Mouse (Mus musculus): Measurements from ENCODE around the gene Agbl4. TPM values are rescaled to one million over a fixed set of nuclear protein-coding genes. Genes with fewer than 3 reads are reported as not detected.

The Agbl4 gene
- polyA plus RNA-seq, 1 experiment from 2014 or later: 0.24 TPM

DNA sequence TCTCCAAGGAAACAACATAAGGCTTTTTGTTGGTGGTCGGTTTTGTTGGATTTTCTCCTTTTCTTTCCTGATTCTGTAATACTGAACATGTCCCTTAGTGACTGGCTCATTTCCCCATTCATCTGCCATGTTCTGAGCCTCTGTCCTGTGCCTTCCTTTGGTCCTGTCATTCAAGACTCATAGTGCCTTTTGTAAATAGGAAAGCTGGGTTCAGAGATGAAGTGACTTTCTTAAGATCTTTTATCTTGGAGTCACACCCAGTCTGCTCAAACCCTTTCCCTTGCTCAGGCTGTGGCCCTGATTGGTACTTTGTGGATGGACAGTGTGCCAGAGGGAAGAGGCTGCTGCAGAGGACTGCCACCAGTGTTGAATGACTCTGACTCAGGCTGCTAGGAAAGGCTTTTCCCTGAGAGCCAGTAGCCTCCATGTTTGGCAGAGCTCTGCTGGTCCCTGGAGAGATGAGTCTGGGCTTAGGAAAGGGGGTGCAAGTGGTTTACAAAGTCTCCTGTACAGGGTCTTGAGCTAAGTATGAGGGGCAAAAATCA, 1047.2 kb downstream of the Agbl4 start:
- H3K27ac ChIP-seq (replicated peaks): no peak overlapping the region
- WGBS: 60% methylated on average over 1 of the region's 1 CpGs
- H3K4me3 ChIP-seq: no peak overlapping the region
- peaks cover 3% of the 10 kb centered on the region; the same call in 1 of the 2 replicates for H3K27me3 ChIP-seq (replicated peaks; ENCODE audit: low read depth, poor library complexity, severe bottlenecking)
- H3K36me3 ChIP-seq (replicated peaks): peaks cover 75% of the 10 kb centered on the region
- H3K9me3 ChIP-seq: no peaks in the 10 kb centered on the region
- peaks cover 14% of the 10 kb centered on the region; the same call in 1 of the 2 replicates for H3K4me1 ChIP-seq
- no peak for DNase-seq (ENCODE audit: low spot score)

DNA sequence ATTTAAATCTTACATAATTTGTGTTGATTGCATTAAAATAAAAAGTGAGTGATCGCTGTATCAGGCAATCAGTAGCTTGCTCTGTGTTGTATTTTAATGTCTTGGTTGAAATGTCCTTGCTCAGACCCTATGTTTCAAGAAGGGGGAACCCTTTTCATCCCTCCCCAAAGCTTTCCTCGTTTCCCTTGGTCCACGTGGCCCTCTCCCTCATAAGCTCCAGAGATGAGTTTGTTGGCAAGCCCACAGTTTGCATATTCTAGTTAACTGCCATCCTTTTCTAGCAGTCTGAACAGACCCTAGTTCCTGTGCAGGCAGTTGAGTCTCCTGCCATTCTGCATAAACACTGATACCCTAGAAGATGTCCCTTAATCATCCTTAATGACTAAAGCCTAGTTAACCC, 1050.5 kb downstream of the Agbl4 start:
- WGBS: 89% methylated on average over 3 of the region's 3 CpGs
- Histone ChIP-seq H3K9me3 (no peaks in the 10 kb centered on the region), H3K4me3 (no peak overlapping the region), H3K27ac (replicated peaks) (no peak overlapping the region), H3K36me3 (replicated peaks) (peaks cover 77% of the 10 kb centered on the region), H3K27me3 (replicated peaks; ENCODE audit: low read depth, poor library complexity, severe bottlenecking) (no peaks in the 10 kb centered on the region; the same call in 1 of the 2 replicates), H3K4me1 (peaks cover 13% of the 10 kb centered on the region; the same call in 1 of the 2 replicates)
- DNase-seq (ENCODE audit: low spot score): no peak

DNA sequence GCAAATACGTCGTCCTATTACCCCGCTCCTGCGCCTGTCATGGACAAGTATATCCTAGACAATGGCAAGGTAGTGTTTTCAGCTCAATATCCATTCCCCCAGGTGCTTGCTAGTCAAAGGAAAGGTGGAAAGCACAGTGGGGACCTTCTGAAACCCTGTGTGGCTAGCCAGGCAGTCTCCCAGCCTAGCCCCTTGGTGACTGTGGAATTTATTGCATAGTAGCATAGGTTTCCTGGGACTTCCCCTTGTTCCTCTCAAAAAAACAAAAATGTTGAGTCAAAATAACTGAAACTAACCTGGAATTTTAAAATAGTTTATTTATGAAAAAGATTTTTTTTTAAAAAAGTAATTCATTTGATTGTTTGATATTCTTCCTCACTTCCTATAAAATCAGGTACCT, 1051.1 kb downstream of the Agbl4 start:
- Histone ChIP-seq H3K27ac (replicated peaks) (no peak overlapping the region), H3K27me3 (replicated peaks; ENCODE audit: low read depth, poor library complexity, severe bottlenecking) (no peaks in the 10 kb centered on the region; the same call in 1 of the 2 replicates), H3K36me3 (replicated peaks) (peaks cover 77% of the 10 kb centered on the region), H3K4me1 (peaks cover 9% of the 10 kb centered on the region; the same call in 1 of the 2 replicates), H3K9me3 (no peaks in the 10 kb centered on the region), H3K4me3 (no peak overlapping the region)
- WGBS: 95% methylated on average over 4 of the region's 4 CpGs
- no peak for DNase-seq (ENCODE audit: low spot score)

DNA sequence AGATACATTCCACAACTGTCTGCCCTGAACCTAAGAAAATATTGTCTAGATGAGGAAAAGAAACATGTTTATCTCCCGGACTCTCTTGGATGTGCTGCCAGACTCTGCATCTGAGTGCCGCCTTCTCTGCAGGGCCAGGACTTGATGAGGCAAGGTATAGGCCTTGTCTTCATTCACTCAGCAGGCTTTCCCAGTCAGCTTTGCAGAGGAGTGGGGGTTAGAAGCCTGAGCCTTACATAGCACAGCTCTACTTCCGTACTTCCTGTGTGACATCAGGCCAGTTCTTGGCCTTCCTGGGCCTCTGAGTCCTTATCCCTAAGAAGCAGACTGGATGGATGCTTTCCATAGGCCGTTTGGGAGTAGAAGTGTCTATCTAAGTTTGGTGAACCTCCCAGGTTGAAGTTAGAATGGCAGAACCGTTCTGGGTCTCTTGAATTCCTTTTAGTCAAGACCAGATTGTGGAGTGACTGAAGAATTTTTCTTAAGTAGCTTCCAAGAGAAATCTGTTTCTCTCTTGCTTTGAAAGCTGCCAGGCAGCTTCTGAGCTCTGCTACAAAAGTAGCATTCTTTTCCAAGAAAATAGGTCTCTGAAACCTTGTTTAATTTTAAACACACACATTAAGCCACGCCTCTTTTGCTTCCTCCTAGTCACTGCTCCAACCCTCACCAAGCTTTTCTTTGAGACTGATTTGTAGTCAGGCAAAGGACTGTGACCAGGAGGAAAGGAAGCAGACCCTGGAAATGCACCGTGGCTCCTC, 1052.2 kb downstream of the Agbl4 start:
- Histone ChIP-seq H3K27ac (replicated peaks) (no peak overlapping the region), H3K9me3 (no peaks in the 10 kb centered on the region), H3K27me3 (replicated peaks; ENCODE audit: low read depth, poor library complexity, severe bottlenecking) (no peaks in the 10 kb centered on the region; the same call in 1 of the 2 replicates), H3K4me3 (no peak overlapping the region), H3K36me3 (replicated peaks) (peaks cover 85% of the 10 kb centered on the region), H3K4me1 (0 out of 2 replicates have a peak, but pooled peaks cover 3% of the 10 kb centered on the region)
- DNase-seq (ENCODE audit: low spot score): no peak
- 76% methylated on average over 7 of the region's 7 CpGs for WGBS

DNA sequence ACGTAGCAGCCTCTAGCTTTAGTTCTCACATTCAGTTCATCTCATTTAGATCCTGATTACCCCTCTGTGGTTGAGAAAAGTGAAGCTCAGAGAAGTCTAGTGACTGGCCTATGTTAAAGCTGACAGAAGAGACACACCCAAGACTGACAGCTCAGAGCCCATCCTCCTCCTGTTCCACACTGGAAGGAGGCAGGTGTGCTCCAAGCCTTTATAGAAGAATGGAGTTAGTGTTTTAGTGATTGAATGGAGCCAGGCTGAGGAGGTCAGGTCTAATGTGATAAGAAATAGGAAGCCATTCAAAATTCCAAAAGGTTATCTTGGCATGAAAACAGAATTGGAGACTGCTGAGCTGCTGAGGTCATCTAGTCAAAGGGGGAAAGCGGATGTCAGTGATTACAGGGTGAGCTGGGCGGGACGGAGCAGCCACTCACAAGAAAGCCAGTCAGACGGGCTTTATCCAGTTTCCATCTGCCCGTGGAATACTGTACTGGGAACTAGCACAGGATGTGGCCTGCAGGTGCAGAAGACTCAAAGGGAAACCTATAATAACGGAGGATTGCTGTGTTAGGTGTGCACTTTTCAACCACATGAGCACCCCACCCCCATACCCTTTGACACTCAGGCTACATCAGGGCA, 1053.9 kb downstream of the Agbl4 start:
- WGBS: 77% methylated on average over 7 of the region's 7 CpGs
- Histone ChIP-seq H3K27me3 (replicated peaks; ENCODE audit: low read depth, poor library complexity, severe bottlenecking) (no peaks in the 10 kb centered on the region; the same call in 1 of the 2 replicates), H3K9me3 (no peaks in the 10 kb centered on the region), H3K27ac (replicated peaks) (no peak overlapping the region), H3K4me3 (no peak overlapping the region), H3K36me3 (replicated peaks) (peaks cover 88% of the 10 kb centered on the region), H3K4me1 (no peaks in the 10 kb centered on the region)
- DNase-seq (ENCODE audit: low spot score): no peak

DNA sequence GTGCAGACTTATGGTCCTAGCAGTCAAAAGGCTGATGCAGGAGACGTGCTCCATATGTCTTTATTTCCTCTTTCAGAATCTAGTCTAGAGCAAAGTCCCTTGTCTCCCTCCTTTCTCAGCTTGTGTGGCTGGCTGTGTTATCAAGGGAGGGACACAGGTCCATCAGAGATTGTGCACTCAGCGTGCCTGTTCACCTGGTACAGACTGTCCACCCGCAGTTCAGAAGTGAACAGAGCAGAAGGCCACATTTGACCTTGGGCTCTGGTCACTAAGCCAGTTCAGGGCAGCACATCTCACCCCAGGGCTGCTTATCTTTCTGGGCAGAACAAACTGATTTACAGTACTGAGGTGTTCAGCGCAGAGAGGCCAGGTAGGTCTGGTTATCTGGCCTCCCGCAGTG, 1054.7 kb downstream of the Agbl4 start:
- peaks cover 87% of the 10 kb centered on the region for H3K36me3 ChIP-seq (replicated peaks)
- no peak overlapping the region for H3K27ac ChIP-seq (replicated peaks)
- no peak overlapping the region for H3K4me3 ChIP-seq
- H3K27me3 ChIP-seq (replicated peaks; ENCODE audit: low read depth, poor library complexity, severe bottlenecking): no peaks in the 10 kb centered on the region
- WGBS: 89% methylated on average over 5 of the region's 5 CpGs
- DNase-seq (ENCODE audit: low spot score): no peak
- no peaks in the 10 kb centered on the region for H3K4me1 ChIP-seq
- H3K9me3 ChIP-seq: no peaks in the 10 kb centered on the region

DNA sequence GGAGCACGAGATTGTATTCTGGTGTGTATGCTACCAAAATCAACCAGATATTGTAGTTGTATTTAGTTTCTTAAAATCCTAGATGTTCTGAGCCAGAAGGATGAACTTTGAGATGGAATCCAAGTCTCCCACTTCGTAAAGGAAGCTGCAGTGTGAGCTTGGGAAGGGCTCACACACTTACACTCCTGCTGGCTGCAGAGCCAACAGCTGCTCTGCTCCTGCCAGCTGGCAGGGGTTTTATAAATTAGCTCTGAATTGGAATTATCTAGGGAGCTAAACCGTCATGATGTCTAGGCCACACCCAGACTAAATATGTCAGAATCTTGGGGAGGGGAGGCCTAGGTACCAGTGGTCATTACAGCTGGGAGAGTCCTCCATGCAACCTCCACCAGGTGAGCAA, 1055.8 kb downstream of the Agbl4 start:
- H3K4me1 ChIP-seq: no peaks in the 10 kb centered on the region
- no peak for DNase-seq (ENCODE audit: low spot score)
- WGBS: 88% methylated on average over 3 of the region's 3 CpGs
- no peaks in the 10 kb centered on the region for H3K9me3 ChIP-seq
- no peak overlapping the region for H3K4me3 ChIP-seq
- no peak overlapping the region for H3K27ac ChIP-seq (replicated peaks)
- peaks cover 90% of the 10 kb centered on the region for H3K36me3 ChIP-seq (replicated peaks)
- no peaks in the 10 kb centered on the region for H3K27me3 ChIP-seq (replicated peaks; ENCODE audit: low read depth, poor library complexity, severe bottlenecking)

DNA sequence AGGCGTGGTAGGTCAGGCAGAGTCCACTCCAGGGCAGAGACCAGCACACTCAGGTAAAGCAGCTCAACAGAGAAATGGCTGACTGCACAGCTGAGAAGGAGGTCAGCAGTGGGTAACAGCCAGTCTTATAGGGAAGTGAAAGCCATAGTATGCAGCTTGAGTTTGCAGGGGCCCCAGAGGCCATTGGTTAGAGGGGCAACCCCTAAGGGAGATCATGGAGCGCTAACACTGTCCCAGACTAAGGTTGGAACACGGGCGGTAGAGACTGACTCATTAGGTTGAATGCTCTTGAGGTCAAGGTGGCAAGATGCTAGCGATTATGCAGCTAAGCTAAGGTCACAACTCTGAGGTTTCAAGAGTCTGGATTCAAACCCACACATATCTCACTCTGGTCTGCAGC, 1058.2 kb downstream of the Agbl4 start:
- Histone ChIP-seq H3K4me1 (no peaks in the 10 kb centered on the region), H3K27ac (replicated peaks) (no peak overlapping the region), H3K36me3 (replicated peaks) (peaks cover 91% of the 10 kb centered on the region), H3K27me3 (replicated peaks; ENCODE audit: low read depth, poor library complexity, severe bottlenecking) (no peaks in the 10 kb centered on the region), H3K9me3 (no peaks in the 10 kb centered on the region), H3K4me3 (no peak overlapping the region)
- WGBS: 82% methylated on average over 5 of the region's 5 CpGs
- DNase-seq (ENCODE audit: low spot score): no peak

DNA sequence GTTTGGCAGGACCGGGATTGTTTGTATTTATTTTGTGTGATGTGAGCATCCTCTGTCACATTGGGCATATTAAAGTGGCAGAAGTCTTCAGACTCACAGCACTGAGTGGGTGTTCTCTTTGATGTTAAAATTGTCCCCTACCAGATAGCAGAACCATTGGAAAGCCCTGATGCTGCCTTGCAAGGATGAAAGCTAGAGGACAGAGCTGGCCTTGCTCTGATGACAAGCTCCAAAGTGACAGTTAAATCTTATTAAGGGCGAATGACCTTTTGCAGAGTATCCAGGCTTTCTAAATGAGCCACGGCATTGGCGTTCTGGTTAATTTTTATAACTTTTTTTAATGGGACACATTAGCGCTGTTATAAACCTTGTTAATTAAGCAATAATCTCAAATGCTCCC, 1060.1 kb downstream of the Agbl4 start:
- no peak for DNase-seq (ENCODE audit: low spot score)
- no peaks in the 10 kb centered on the region for H3K4me1 ChIP-seq
- H3K36me3 ChIP-seq (replicated peaks): peaks cover 78% of the 10 kb centered on the region
- no peaks in the 10 kb centered on the region for H3K27me3 ChIP-seq (replicated peaks; ENCODE audit: low read depth, poor library complexity, severe bottlenecking)
- no peak overlapping the region for H3K4me3 ChIP-seq
- H3K9me3 ChIP-seq: no peaks in the 10 kb centered on the region
- WGBS: 93% methylated on average over 5 of the region's 5 CpGs
- H3K27ac ChIP-seq (replicated peaks): no peak overlapping the region

DNA sequence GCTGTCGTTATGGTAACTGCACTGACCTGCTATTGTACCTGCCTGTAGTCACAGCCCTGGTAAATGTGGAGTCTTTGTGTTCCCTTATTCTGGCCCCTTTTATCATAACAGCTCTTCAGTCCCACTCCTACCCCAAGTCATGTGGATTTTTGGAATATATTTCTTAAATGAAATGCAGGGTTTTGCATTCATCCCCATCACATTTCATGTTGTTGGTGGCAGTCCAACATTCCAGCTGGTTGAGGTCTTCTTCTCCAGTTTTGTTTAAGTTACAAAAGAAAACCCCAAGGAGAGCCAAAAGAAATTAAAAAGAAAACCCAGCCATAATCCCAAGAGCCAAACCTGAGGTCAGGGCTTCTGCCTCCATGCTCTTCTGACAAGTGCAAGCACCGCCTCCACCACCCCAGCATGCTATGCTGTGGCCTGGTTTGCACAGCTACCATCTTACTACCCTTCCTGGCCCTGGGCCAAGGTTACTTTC, 1069.9 kb downstream of the Agbl4 start:
- H3K9me3 ChIP-seq: no peaks in the 10 kb centered on the region
- H3K4me1 ChIP-seq: no peaks in the 10 kb centered on the region
- no peak overlapping the region for H3K27ac ChIP-seq (replicated peaks)
- H3K36me3 ChIP-seq (replicated peaks): no peaks in the 10 kb centered on the region
- DNase-seq (ENCODE audit: low spot score): no peak
- H3K27me3 ChIP-seq (replicated peaks; ENCODE audit: low read depth, poor library complexity, severe bottlenecking): no peaks in the 10 kb centered on the region
- WGBS: 92% methylated on average over 2 of the region's 2 CpGs
- H3K4me3 ChIP-seq: no peak overlapping the region

DNA sequence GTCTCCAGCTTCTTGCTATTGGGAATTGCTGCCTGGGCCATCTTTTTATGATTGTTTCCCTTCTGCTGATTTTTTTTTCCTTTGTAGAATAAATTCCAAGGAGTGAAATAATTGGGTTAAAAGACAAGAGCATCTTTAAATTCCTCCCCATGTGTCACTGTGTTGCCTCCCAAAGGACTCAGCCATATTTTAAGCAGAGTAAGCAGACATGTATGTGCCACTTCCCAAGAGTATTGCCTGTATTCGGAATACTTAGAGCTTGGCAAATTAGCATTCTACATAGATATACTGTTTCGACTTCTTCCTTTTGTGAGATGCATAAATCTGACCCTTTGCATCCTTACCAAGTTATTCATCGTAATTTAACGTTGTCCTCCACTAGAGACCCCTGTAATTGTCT, 1070.3 kb downstream of the Agbl4 start:
- WGBS: 88% methylated on average over 4 of the region's 4 CpGs
- H3K27me3 ChIP-seq (replicated peaks; ENCODE audit: low read depth, poor library complexity, severe bottlenecking): no peaks in the 10 kb centered on the region

DNA sequence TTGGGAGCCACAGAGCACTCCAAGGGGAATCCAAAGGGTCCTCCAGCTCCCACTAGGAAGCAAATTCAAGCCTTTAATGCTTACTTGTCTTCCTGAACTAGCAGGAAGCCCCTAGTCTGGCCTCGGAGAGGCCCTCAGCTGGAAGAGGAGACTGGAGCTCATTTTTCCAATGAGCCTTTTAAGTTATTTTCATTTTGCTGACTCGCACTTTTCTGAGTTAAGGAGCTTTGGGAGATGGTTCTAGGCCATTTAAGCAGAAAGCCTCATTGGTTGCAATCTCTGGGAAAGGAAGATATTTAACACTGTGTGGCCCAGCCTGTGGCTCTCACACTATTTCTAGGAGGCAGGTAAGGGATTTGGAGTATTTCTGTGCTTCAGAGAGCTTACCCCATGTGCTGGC, 1072.4 kb downstream of the Agbl4 start:
- WGBS: 86% methylated on average over 2 of the region's 2 CpGs
- no peaks in the 10 kb centered on the region for H3K36me3 ChIP-seq (replicated peaks)

More for the DNA sequence above, 1070.3 kb downstream of the Agbl4 start:
- Histone ChIP-seq H3K36me3 (replicated peaks) (no peaks in the 10 kb centered on the region), H3K27ac (replicated peaks) (no peak overlapping the region), H3K4me3 (no peak overlapping the region), H3K9me3 (no peaks in the 10 kb centered on the region), H3K4me1 (no peaks in the 10 kb centered on the region)
- no peak for DNase-seq (ENCODE audit: low spot score)

More for the DNA sequence above, 1072.4 kb downstream of the Agbl4 start:
- no peak overlapping the region for H3K27ac ChIP-seq (replicated peaks)
- H3K4me1 ChIP-seq: 0 out of 2 replicates have a peak, but pooled peaks cover 3% of the 10 kb centered on the region
- no peaks in the 10 kb centered on the region for H3K9me3 ChIP-seq
- H3K4me3 ChIP-seq: no peak overlapping the region
- no peaks in the 10 kb centered on the region for H3K27me3 ChIP-seq (replicated peaks; ENCODE audit: low read depth, poor library complexity, severe bottlenecking)
- DNase-seq (ENCODE audit: low spot score): no peak

All from embryonic facial prominence, embryonic 10.5 days (tissue).